Mouse (Mus musculus): ENCODE results near the gene Tfcp2. TPM values are rescaled to one million over a fixed set of nuclear protein-coding genes. Genes with fewer than 3 reads are reported as not detected.
A peak's percentile ranks its signal among the peaks of the same experiment; 100 is the strongest.
"Not testable (repeated sequence)": the region's sequence is repeated elsewhere in the genome, so short reads cannot be mapped to it uniquely, and the experiment has no call there.

The Tfcp2 gene
- polyA plus RNA-seq, 1 experiment from 2014 or later, result 32.0 TPM

DNA sequence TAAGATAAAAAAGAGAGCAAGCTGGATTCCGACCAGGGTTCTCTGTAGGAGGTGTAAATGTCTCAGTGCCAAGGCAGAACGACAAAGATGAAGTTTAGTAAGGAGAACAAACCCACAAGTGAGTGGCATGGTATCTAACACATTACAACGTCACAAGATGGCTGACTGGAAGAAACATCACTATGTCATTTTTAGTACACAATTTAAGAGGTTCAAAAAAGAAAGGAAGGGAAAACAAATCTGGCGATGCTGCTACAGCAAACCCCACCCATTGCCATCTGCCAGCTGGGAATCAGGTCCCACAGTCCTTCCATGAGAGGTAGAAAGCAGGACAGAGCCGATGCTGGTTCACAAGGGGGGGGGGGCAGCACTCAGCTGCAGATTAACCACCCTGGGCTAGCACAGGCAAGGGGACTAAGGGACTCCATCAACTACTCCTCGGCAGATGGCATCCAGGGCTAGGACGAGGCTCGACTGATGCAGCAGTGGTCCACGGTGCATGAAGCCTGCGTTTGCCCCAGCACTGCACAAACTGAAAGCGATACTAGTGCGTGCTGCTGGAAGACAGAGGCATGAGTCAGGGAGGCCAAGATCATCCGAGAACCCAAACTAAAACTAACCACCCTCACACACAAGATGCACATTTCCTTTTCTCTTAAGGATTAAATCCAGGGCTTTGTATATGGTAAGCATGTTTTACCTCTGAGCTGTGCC, 43.2 kb downstream of the Tfcp2 start:
- ATAC-seq (ENCODE audit: low read depth), result no peak
- Histone ChIP-seq H3K9ac (replicated peaks; ENCODE audit: low read depth, low read length) (no peak overlapping the region), H3K4me1 (ENCODE audit: control insufficient read depth, insufficient read depth, low read length) (no peaks in the 10 kb centered on the region), H3K36me3 (ENCODE audit: control insufficient read depth, insufficient read depth, low read length) (peaks cover 52% of the 10 kb centered on the region), H3K9me3 (ENCODE audit: control insufficient read depth, low read length) (no peaks in the 10 kb centered on the region), H3K4me3 (ENCODE audit: low read depth, low read length) (no peak overlapping the region), H3K27me3 (ENCODE audit: control insufficient read depth, insufficient read depth, low read length) (no peaks in the 10 kb centered on the region), H3K27ac (ENCODE audit: low read depth, low read length) (no peak overlapping the region), H3K4me2 (ENCODE audit: low read depth, low read length) (no peak overlapping the region)
- 92% methylated on average over 13 of the region's 13 CpGs for WGBS

DNA sequence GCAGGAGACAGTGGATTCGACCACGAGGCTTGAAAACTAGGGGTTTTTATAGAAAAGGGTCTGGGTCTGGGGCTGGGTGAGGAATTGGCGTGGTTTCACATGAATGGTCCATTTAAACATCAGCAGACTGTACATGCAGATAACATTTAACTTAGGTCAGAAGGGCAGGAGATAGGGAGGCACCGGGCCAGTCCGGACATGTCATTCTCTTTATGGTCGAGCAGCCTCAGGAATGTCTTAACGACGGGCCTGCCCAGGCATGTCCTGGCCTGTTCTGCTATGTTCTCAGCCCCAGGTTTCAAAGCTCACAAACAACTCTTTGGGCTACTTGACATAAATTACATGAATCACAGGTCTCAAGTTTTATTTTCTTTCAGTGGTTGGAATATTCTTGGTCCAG, 52.3 kb downstream of the Tfcp2 start:
- 93% methylated on average over 8 of the region's 8 CpGs for WGBS
- not testable (repeated sequence) for H3K4me3 ChIP-seq (ENCODE audit: low read depth, low read length); ATAC-seq (ENCODE audit: low read depth)

GRCm38 (mm10) chr15:100495102-100495501, 56.7 kb downstream of the Tfcp2 start, which contains the start of gene Csrnp2:
Csrnp2 (minus strand) TSS chr15:100495488.
- Histone ChIP-seq H3K9ac (replicated peaks; ENCODE audit: low read depth, low read length) (peak within 1 kb of the TSS; percentile 99), H3K27me3 (ENCODE audit: control insufficient read depth, insufficient read depth, low read length) (no peaks in the 10 kb centered on the region), H3K9me3 (ENCODE audit: control insufficient read depth, low read length) (no peaks in the 10 kb centered on the region), H3K4me1 (ENCODE audit: control insufficient read depth, insufficient read depth, low read length) (peaks cover 33% of the 10 kb centered on the region), H3K36me3 (ENCODE audit: control insufficient read depth, insufficient read depth, low read length) (no peaks in the 10 kb centered on the region), H3K27ac (ENCODE audit: low read depth, low read length) (peak within 1 kb of the TSS; percentile 98), H3K4me2 (ENCODE audit: low read depth, low read length) (peak within 1 kb of the TSS; percentile 87), H3K4me3 (ENCODE audit: low read depth, low read length) (peak within 1 kb of the TSS; percentile 89)
- peak; percentile 98 for ATAC-seq (ENCODE audit: low read depth)
- WGBS, result under 1% methylated on average over 27 of the region's 40 CpGs

More for the DNA sequence above, 52.3 kb downstream of the Tfcp2 start:
- H3K4me1 ChIP-seq (ENCODE audit: control insufficient read depth, insufficient read depth, low read length); H3K9ac ChIP-seq (replicated peaks; ENCODE audit: low read depth, low read length); H3K27me3 ChIP-seq (ENCODE audit: control insufficient read depth, insufficient read depth, low read length); H3K4me2 ChIP-seq (ENCODE audit: low read depth, low read length); H3K9me3 ChIP-seq (ENCODE audit: control insufficient read depth, low read length); H3K27ac ChIP-seq (ENCODE audit: low read depth, low read length): not testable (repeated sequence)
- H3K36me3 ChIP-seq (ENCODE audit: control insufficient read depth, insufficient read depth, low read length), result peaks cover 12% of the 10 kb centered on the region; the same call in 1 of the 2 replicates

- peak overlapping the region; percentile 87 for H3K4me2 ChIP-seq (ENCODE audit: low read depth, low read length)
- peak overlapping the region; percentile 98 for H3K27ac ChIP-seq (ENCODE audit: low read depth, low read length)
- peak overlapping the region; percentile 99 for H3K9ac ChIP-seq (replicated peaks; ENCODE audit: low read depth, low read length)
- H3K4me1 ChIP-seq (ENCODE audit: control insufficient read depth, insufficient read depth, low read length), result peaks cover 33% of the 10 kb centered on the region
- no peaks in the 10 kb centered on the region for H3K27me3 ChIP-seq (ENCODE audit: control insufficient read depth, insufficient read depth, low read length)
- H3K9me3 ChIP-seq (ENCODE audit: control insufficient read depth, low read length), result no peaks in the 10 kb centered on the region
- ATAC-seq (ENCODE audit: low read depth), result peak; percentile 88
- whole genome bisulfite sequencing, result under 1% methylated on average over 29 of the region's 29 CpGs
- peak overlapping the region; percentile 89 for H3K4me3 ChIP-seq (ENCODE audit: low read depth, low read length)
- H3K36me3 ChIP-seq (ENCODE audit: control insufficient read depth, insufficient read depth, low read length), result no peaks in the 10 kb centered on the region
Measured at GRCm38 (mm10) chr15:100494647-100495046, 57.2 kb downstream of the Tfcp2 start.

- Histone ChIP-seq H3K27ac (ENCODE audit: low read depth, low read length) (no peak overlapping the region), H3K36me3 (ENCODE audit: control insufficient read depth, insufficient read depth, low read length) (peaks cover 12% of the 10 kb centered on the region), H3K27me3 (ENCODE audit: control insufficient read depth, insufficient read depth, low read length) (no peaks in the 10 kb centered on the region), H3K4me2 (ENCODE audit: low read depth, low read length) (peak overlapping the region; percentile 27; the same call in 1 of the 2 replicates), H3K9me3 (ENCODE audit: control insufficient read depth, low read length) (no peaks in the 10 kb centered on the region), H3K4me3 (ENCODE audit: low read depth, low read length) (no peak overlapping the region), H3K9ac (replicated peaks; ENCODE audit: low read depth, low read length) (no peak overlapping the region; the same call in 1 of the 2 replicates), H3K4me1 (ENCODE audit: control insufficient read depth, insufficient read depth, low read length) (peaks cover 33% of the 10 kb centered on the region)
- WGBS, result 60% methylated on average over 9 of the region's 9 CpGs
- ATAC-seq (ENCODE audit: low read depth), result no peak
Measured at GRCm38 (mm10) chr15:100491966-100492365, 59.8 kb downstream of the Tfcp2 start.

DNA sequence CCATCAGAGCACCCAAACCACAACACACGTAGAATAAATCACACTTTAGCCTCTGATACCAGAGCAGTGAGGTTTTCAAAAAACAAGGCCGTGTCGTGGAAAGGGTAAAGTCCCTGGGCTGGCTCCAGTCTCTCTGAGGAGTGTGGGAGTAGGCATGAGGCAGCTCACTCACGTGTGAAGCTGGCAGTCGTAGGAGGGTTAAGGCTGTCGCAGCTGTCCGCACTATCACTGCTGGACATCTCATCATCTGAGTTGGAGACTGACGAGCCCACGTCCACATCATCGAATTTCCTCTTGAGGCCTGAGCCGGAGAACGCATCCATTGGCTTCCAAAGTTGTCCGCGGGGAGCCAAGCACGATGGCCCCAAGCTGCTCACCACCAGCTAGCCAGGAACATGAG, 62.5 kb downstream of the Tfcp2 start:
- no peaks in the 10 kb centered on the region for H3K27me3 ChIP-seq (ENCODE audit: control insufficient read depth, insufficient read depth, low read length)
- ATAC-seq (ENCODE audit: low read depth), result no peak
- 85% methylated on average over 15 of the region's 15 CpGs for WGBS
- H3K36me3 ChIP-seq (ENCODE audit: control insufficient read depth, insufficient read depth, low read length), result peaks cover 38% of the 10 kb centered on the region
- H3K27ac ChIP-seq (ENCODE audit: low read depth, low read length), result no peak overlapping the region
- H3K9ac ChIP-seq (replicated peaks; ENCODE audit: low read depth, low read length), result no peak overlapping the region
- H3K9me3 ChIP-seq (ENCODE audit: control insufficient read depth, low read length), result no peaks in the 10 kb centered on the region
- no peak overlapping the region for H3K4me2 ChIP-seq (ENCODE audit: low read depth, low read length)
- no peak overlapping the region for H3K4me3 ChIP-seq (ENCODE audit: low read depth, low read length)
- peaks cover 33% of the 10 kb centered on the region for H3K4me1 ChIP-seq (ENCODE audit: control insufficient read depth, insufficient read depth, low read length)

DNA sequence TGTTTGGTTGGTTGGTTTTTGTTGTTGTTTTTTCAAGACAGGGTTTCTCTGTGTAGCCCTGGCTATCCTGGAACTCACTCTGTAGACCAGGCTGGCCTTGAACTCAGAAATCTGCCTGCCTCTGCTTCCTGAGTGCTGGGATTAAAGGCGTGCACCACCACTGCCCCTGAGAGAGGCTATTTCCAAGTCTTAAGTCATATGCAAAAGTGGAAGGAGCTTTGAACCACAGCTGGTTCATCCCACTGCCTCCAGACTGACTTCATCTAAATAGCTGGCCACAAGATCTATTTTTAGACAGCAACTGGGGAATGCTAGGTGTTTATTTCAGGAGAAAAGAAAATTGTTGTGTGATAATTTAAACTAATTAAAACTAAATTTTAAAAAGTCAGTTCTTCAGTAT, 63.5 kb downstream of the Tfcp2 start:
- not testable (repeated sequence) for H3K4me3 ChIP-seq (ENCODE audit: low read depth, low read length); H3K9ac ChIP-seq (replicated peaks; ENCODE audit: low read depth, low read length); H3K27ac ChIP-seq (ENCODE audit: low read depth, low read length); H3K9me3 ChIP-seq (ENCODE audit: control insufficient read depth, low read length); H3K27me3 ChIP-seq (ENCODE audit: control insufficient read depth, insufficient read depth, low read length); ATAC-seq (ENCODE audit: low read depth); H3K4me2 ChIP-seq (ENCODE audit: low read depth, low read length)
- H3K4me1 ChIP-seq (ENCODE audit: control insufficient read depth, insufficient read depth, low read length), result peaks cover 24% of the 10 kb centered on the region
- 94% methylated on average over 1 of the region's 1 CpGs for WGBS
- H3K36me3 ChIP-seq (ENCODE audit: control insufficient read depth, insufficient read depth, low read length), result peaks cover 47% of the 10 kb centered on the region

GRCm38 (mm10) chr15:100487050-100487449, 64.8 kb downstream of the Tfcp2 start:
- no peak overlapping the region for H3K4me3 ChIP-seq (ENCODE audit: low read depth, low read length)
- no peak overlapping the region for H3K4me2 ChIP-seq (ENCODE audit: low read depth, low read length)
- no peaks in the 10 kb centered on the region for H3K9me3 ChIP-seq (ENCODE audit: control insufficient read depth, low read length)
- H3K9ac ChIP-seq (replicated peaks; ENCODE audit: low read depth, low read length), result no peak overlapping the region
- no peak overlapping the region for H3K27ac ChIP-seq (ENCODE audit: low read depth, low read length)
- no peaks in the 10 kb centered on the region for H3K27me3 ChIP-seq (ENCODE audit: control insufficient read depth, insufficient read depth, low read length)
- ATAC-seq (ENCODE audit: low read depth), result no peak
- 84% methylated on average over 2 of the region's 2 CpGs for WGBS
- peaks cover 59% of the 10 kb centered on the region for H3K36me3 ChIP-seq (ENCODE audit: control insufficient read depth, insufficient read depth, low read length)
- H3K4me1 ChIP-seq (ENCODE audit: control insufficient read depth, insufficient read depth, low read length), result peaks cover 12% of the 10 kb centered on the region

GRCm38 (mm10) chr15:100486450-100486849, 65.4 kb downstream of the Tfcp2 start:
- H3K9me3 ChIP-seq (ENCODE audit: control insufficient read depth, low read length), result no peaks in the 10 kb centered on the region
- H3K4me2 ChIP-seq (ENCODE audit: low read depth, low read length), result no peak overlapping the region
- H3K27ac ChIP-seq (ENCODE audit: low read depth, low read length), result no peak overlapping the region
- no peak for ATAC-seq (ENCODE audit: low read depth)
- 0 out of 2 replicates have a peak, but pooled peaks cover 8% of the 10 kb centered on the region for H3K4me1 ChIP-seq (ENCODE audit: control insufficient read depth, insufficient read depth, low read length)
- H3K9ac ChIP-seq (replicated peaks; ENCODE audit: low read depth, low read length), result no peak overlapping the region
- H3K36me3 ChIP-seq (ENCODE audit: control insufficient read depth, insufficient read depth, low read length), result peaks cover 64% of the 10 kb centered on the region
- no peaks in the 10 kb centered on the region for H3K27me3 ChIP-seq (ENCODE audit: control insufficient read depth, insufficient read depth, low read length)
- no peak overlapping the region for H3K4me3 ChIP-seq (ENCODE audit: low read depth, low read length)
- 21% methylated on average over 7 of the region's 7 CpGs for WGBS

Measured in neural tube, embryonic 14.5 days (tissue).